Mouse (Mus musculus): ENCODE results near the gene Ptar1.

- no peak for TF ChIP-seq CTCF (IDR thresholded peaks at IDR 0.05; ENCODE audit: control insufficient read depth, insufficient read depth, insufficient read length)
- TF ChIP-seq MYOG (IDR thresholded peaks at IDR 0.05; ENCODE audit: control insufficient read depth, extremely low read depth, insufficient read length), result no peak
- no peak for TF ChIP-seq CEBPB (IDR thresholded peaks at IDR 0.05; ENCODE audit: low read depth)
- no peak for TF ChIP-seq MAX (IDR thresholded peaks at IDR 0.05)
- no peak for TF ChIP-seq MYOD1 (IDR thresholded peaks at IDR 0.05; ENCODE audit: control insufficient read depth, insufficient read length, low read depth)
- TF ChIP-seq USF1 (IDR thresholded peaks at IDR 0.05; ENCODE audit: low read depth), result no peak
Measured at GRCm38 (mm10) chr19:23688421-23688946, 1.3 kb downstream of the Ptar1 start.
